Mouse (Mus musculus): ENCODE results near the gene Lamc1. TPM values are rescaled to one million over a fixed set of nuclear protein-coding genes. Genes with fewer than 3 reads are reported as not detected.

The Lamc1 gene
- polyA plus RNA-seq, 1 experiment: 30.3 TPM

GRCm38 (mm10) chr1:153197316-153197850 lies 135.2 kb downstream of the Lamc1 start:
- peaks cover 5% of the 10 kb centered on the region for H3K4me1 ChIP-seq (replicated peaks; ENCODE audit: control insufficient read depth, insufficient read depth, low read length)
- WGBS: 9% methylated on average over 3 of the region's 3 CpGs
- TF ChIP-seq CTCF (IDR thresholded peaks at IDR 0.05; ENCODE audit: borderline replicate concordance, control insufficient read depth, extremely low read depth, insufficient read depth, low read length, poor library complexity) (no peak), POLR2A (IDR thresholded peaks at IDR 0.05; ENCODE audit: control insufficient read depth, extremely low read depth, insufficient read depth, low read length, poor library complexity) (no peak)
- H3K27ac ChIP-seq (ENCODE audit: control insufficient read depth, insufficient read depth, low read length): no peak overlapping the region
- H3K4me3 ChIP-seq (ENCODE audit: control insufficient read depth, insufficient read depth, low read length): no peak overlapping the region
- no peak for DNase-seq
- no peaks in the 10 kb centered on the region for H3K36me3 ChIP-seq (ENCODE audit: control insufficient read depth, insufficient read depth, low read length)
- H3K27me3 ChIP-seq (ENCODE audit: control insufficient read depth, insufficient read depth, low read length): no peaks in the 10 kb centered on the region

GRCm38 (mm10) chr1:153192945-153193344 lies 139.6 kb downstream of the Lamc1 start:
- Histone ChIP-seq H3K4me3 (ENCODE audit: control insufficient read depth, insufficient read depth, low read length) (no peak overlapping the region), H3K27ac (ENCODE audit: control insufficient read depth, insufficient read depth, low read length) (no peak overlapping the region), H3K27me3 (ENCODE audit: control insufficient read depth, insufficient read depth, low read length) (no peaks in the 10 kb centered on the region), H3K36me3 (ENCODE audit: control insufficient read depth, insufficient read depth, low read length) (no peaks in the 10 kb centered on the region), H3K4me1 (replicated peaks; ENCODE audit: control insufficient read depth, insufficient read depth, low read length) (peaks cover 3% of the 10 kb centered on the region)
- DNase-seq: no peak
- TF ChIP-seq POLR2A (IDR thresholded peaks at IDR 0.05; ENCODE audit: control insufficient read depth, extremely low read depth, insufficient read depth, low read length, poor library complexity) (no peak), CTCF (IDR thresholded peaks at IDR 0.05; ENCODE audit: borderline replicate concordance, control insufficient read depth, extremely low read depth, insufficient read depth, low read length, poor library complexity) (no peak)
- 95% methylated on average over 6 of the region's 6 CpGs for WGBS

- Histone ChIP-seq H3K27me3 (ENCODE audit: control insufficient read depth, insufficient read depth, low read length) (no peaks in the 10 kb centered on the region), H3K27ac (ENCODE audit: control insufficient read depth, insufficient read depth, low read length) (no peak overlapping the region)
These were observed 140.2 kb downstream of the Lamc1 start for GRCm38 (mm10) chr1:153192379-153192778.

DNA sequence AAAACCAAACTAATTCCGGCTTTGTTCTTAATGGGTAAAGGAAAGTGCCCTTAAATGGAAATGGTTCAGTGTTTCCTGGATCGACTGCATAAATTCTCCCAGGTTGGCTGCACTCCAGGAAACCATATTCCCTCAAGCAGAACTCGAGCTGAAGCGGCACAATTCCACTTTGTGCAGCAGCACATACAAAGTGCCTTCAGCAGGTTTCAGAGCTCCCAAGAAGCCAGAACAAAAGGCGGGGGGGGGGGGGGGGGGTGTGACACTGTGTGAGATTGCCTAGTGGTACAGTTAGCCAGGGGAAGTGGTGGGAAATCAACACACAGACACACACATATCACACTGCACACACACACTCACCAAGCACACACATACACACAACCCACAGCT lies 140.7 kb downstream of the Lamc1 start:
- Histone ChIP-seq H3K4me1 (replicated peaks; ENCODE audit: control insufficient read depth, insufficient read depth, low read length) (no peaks in the 10 kb centered on the region), H3K27me3 (ENCODE audit: control insufficient read depth, insufficient read depth, low read length) (no peaks in the 10 kb centered on the region), H3K4me3 (ENCODE audit: control insufficient read depth, insufficient read depth, low read length) (no peak overlapping the region), H3K27ac (ENCODE audit: control insufficient read depth, insufficient read depth, low read length) (no peak overlapping the region), H3K36me3 (ENCODE audit: control insufficient read depth, insufficient read depth, low read length) (no peaks in the 10 kb centered on the region)
- 50% methylated on average over 5 of the region's 5 CpGs for WGBS
- no peak for DNase-seq
- no peak for TF ChIP-seq CTCF (IDR thresholded peaks at IDR 0.05; ENCODE audit: borderline replicate concordance, control insufficient read depth, extremely low read depth, insufficient read depth, low read length, poor library complexity)
- no peak for TF ChIP-seq POLR2A (IDR thresholded peaks at IDR 0.05; ENCODE audit: control insufficient read depth, extremely low read depth, insufficient read depth, low read length, poor library complexity)

More at GRCm38 (mm10) chr1:153192379-153192778, 140.2 kb downstream of the Lamc1 start:
- Histone ChIP-seq H3K4me1 (replicated peaks; ENCODE audit: control insufficient read depth, insufficient read depth, low read length) (peaks cover 2% of the 10 kb centered on the region), H3K36me3 (ENCODE audit: control insufficient read depth, insufficient read depth, low read length) (no peaks in the 10 kb centered on the region), H3K4me3 (ENCODE audit: control insufficient read depth, insufficient read depth, low read length) (no peak overlapping the region)
- no peak for TF ChIP-seq CTCF (IDR thresholded peaks at IDR 0.05; ENCODE audit: borderline replicate concordance, control insufficient read depth, extremely low read depth, insufficient read depth, low read length, poor library complexity)
- TF ChIP-seq POLR2A (IDR thresholded peaks at IDR 0.05; ENCODE audit: control insufficient read depth, extremely low read depth, insufficient read depth, low read length, poor library complexity): no peak
- DNase-seq: no peak
- WGBS: 95% methylated on average over 4 of the region's 4 CpGs

DNA sequence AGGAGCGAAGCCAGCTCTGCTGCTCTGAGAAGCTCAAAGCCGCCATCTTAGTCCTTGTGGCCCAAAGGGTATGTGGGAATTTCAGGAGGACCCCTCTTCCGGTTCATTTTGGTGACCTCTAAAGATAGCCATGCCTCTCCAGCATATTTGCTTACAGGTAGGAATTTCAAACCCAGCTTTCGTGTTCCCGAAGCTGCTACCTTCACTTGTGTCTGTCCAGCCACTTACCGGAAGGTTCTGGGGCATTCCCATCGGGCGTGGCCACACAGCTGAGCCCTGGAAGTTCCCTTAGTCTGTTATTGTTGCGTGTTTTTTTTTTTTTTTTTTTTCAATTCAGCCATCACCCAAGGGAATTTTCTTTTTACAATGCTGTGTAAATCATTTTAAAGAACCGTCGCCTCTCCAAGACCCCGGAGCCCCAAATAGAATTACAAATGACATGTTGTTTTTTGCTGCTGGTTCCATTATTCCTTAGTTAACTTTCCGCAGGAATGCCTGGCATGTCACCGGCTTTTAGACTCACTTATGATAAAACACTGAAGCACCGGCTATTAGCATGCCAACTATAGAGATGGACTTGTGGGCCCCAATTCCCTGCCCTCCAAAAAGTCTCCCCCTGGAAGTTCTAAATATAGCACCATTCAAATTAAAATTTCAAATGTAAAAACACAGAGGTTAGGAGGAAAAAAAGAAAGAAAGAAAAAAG lies 141.2 kb downstream of the Lamc1 start:
- Histone ChIP-seq H3K4me3 (ENCODE audit: control insufficient read depth, insufficient read depth, low read length) (no peak overlapping the region), H3K27me3 (ENCODE audit: control insufficient read depth, insufficient read depth, low read length) (no peaks in the 10 kb centered on the region), H3K36me3 (ENCODE audit: control insufficient read depth, insufficient read depth, low read length) (no peaks in the 10 kb centered on the region), H3K4me1 (replicated peaks; ENCODE audit: control insufficient read depth, insufficient read depth, low read length) (no peaks in the 10 kb centered on the region), H3K27ac (ENCODE audit: control insufficient read depth, insufficient read depth, low read length) (no peak overlapping the region; the same call in 1 of the 2 replicates)
- 90% methylated on average over 15 of the region's 15 CpGs for WGBS
- TF ChIP-seq POLR2A (IDR thresholded peaks at IDR 0.05; ENCODE audit: control insufficient read depth, extremely low read depth, insufficient read depth, low read length, poor library complexity) (no peak), CTCF (IDR thresholded peaks at IDR 0.05; ENCODE audit: borderline replicate concordance, control insufficient read depth, extremely low read depth, insufficient read depth, low read length, poor library complexity) (no peak)
- DNase-seq: no peak

- Histone ChIP-seq H3K27me3 (ENCODE audit: control insufficient read depth, insufficient read depth, low read length) (peaks cover 7% of the 10 kb centered on the region; the same call in 1 of the 2 replicates), H3K4me1 (replicated peaks; ENCODE audit: control insufficient read depth, insufficient read depth, low read length) (no peaks in the 10 kb centered on the region; the same call in 1 of the 2 replicates), H3K36me3 (ENCODE audit: control insufficient read depth, insufficient read depth, low read length) (no peaks in the 10 kb centered on the region), H3K27ac (ENCODE audit: control insufficient read depth, insufficient read depth, low read length) (no peak overlapping the region), H3K4me3 (ENCODE audit: control insufficient read depth, insufficient read depth, low read length) (no peak overlapping the region)
- no peak for DNase-seq
- 86% methylated on average over 3 of the region's 3 CpGs for WGBS
- no peak for TF ChIP-seq POLR2A (IDR thresholded peaks at IDR 0.05; ENCODE audit: control insufficient read depth, extremely low read depth, insufficient read depth, low read length, poor library complexity)
- TF ChIP-seq CTCF (IDR thresholded peaks at IDR 0.05; ENCODE audit: borderline replicate concordance, control insufficient read depth, extremely low read depth, insufficient read depth, low read length, poor library complexity): no peak
These were observed 144.5 kb downstream of the Lamc1 start for GRCm38 (mm10) chr1:153188081-153188480.

Data from thymus, adult 2 months (tissue).